Mouse (Mus musculus): ENCODE data around the gene Ccnl1.

DNA sequence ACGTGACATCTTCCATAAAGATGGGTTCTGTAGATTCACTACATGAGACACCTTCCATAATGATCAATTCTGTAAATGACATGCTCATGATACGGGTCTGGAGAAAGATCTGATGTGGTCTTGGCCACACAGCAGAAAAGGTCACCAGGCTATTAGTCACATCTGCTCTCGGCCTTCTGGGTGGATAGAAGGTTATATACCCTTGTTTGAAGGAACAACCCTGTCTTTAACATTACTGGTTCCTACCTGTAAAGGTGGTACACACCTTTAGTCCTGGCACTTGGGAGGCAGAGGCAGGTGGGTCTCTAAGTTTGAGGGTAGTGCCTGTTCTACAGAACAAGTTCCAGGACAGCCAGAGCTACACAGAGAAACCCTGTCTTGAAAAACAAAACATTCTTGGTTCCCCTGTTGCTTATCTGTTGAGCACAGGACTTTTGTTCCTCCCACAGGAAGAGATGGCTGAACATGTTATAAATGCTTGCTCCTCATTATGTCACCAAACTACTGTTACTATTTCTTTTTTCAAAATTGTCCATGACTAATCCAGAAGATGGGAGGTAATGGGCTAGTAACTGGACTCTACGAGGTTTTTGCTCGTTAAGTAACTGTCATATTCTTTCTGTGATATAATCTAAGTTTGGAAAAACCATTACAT is 2.4 kb upstream of the Ccnl1 start:
- no peak for TF ChIP-seq CTCF (IDR thresholded peaks at IDR 0.05 in 2 of 3, conservative IDR thresholded peaks at IDR 0.05 in 1 of 3; ENCODE audit: control insufficient read depth in 1 of 3, insufficient read depth in 1 of 3, low read depth in 2 of 3, low read length in 3 of 3, poor library complexity in 1 of 3, severe bottlenecking in 1 of 3)
- no peak for TF ChIP-seq POLR2A (IDR thresholded peaks at IDR 0.05; ENCODE audit: control insufficient read depth in 1 of 2, insufficient read depth in 1 of 2, low read depth in 1 of 2, low read length in 2 of 2, poor library complexity in 1 of 2)
- no peak for TF ChIP-seq USF1 (IDR thresholded peaks at IDR 0.05; ENCODE audit: low read depth, low read length)
- TF ChIP-seq ELF1 (IDR thresholded peaks at IDR 0.05; ENCODE audit: low read depth, low read length) = no peak
- no peak for TF ChIP-seq POLR2AphosphoS2 (IDR thresholded peaks at IDR 0.05; ENCODE audit: low read length)
- TF ChIP-seq MEF2A (IDR thresholded peaks at IDR 0.05; ENCODE audit: extremely low read depth, insufficient replicate concordance, low read depth, low read length, poor library complexity, severe bottlenecking) = no peak
- peak; percentile 96 for TF ChIP-seq GATA1 (IDR thresholded peaks at IDR 0.05; ENCODE audit: low read depth, low read length)
- TF ChIP-seq POLR2AphosphoS5 (IDR thresholded peaks at IDR 0.05; ENCODE audit: borderline replicate concordance, low read depth, low read length) = no peak
- peak; percentile 89 to 92 for TF ChIP-seq EP300 (IDR thresholded peaks at IDR 0.05; ENCODE audit: low read depth in 1 of 2, low read length in 2 of 2)
- no peak for TF ChIP-seq NELFE (IDR thresholded peaks at IDR 0.05; ENCODE audit: low read depth, low read length)
- no peak for TF ChIP-seq E2F4 (IDR thresholded peaks at IDR 0.05; ENCODE audit: borderline replicate concordance, low read depth, low read length)
- peak; percentile 54; the same call in 1 of the 2 replicates for TF ChIP-seq ZNF384 (IDR thresholded peaks at IDR 0.05; ENCODE audit: low read depth, low read length)
- no peak for TF ChIP-seq ZKSCAN1 (IDR thresholded peaks at IDR 0.05; ENCODE audit: low read depth, low read length)
- peak; percentile 93 for TF ChIP-seq TCF12 (IDR thresholded peaks at IDR 0.05; ENCODE audit: low read depth, low read length)
